Mouse (Mus musculus) Patski (cell line): ENCODE measurements around the gene Olfr731. TPM values are rescaled to one million over a fixed set of nuclear protein-coding genes. Genes with fewer than 3 reads are reported as not detected.

ENCODE experiments used
- ATAC-seq: fragments of 100-300 bp; one replicate; pipeline ENCODE4 v1.8.0; 2021
- CTCF ChIA-PET: fragments of 350-600 bp; sonication (Branson Sonifier 250); formaldehyde crosslinking; loops from one replicate; lab custom pipeline; 2022; ENCODE audit warnings: inconsistent platforms; lab: Charles Lee
- POLR2A ChIA-PET: fragments of 350-600 bp; sonication (Branson Sonifier 250); formaldehyde crosslinking; loops from one replicate; lab custom pipeline; 2022; ENCODE audit warnings: antibody characterized with exemption, inconsistent platforms; lab: Charles Lee
- DNase-seq: peaks from one replicate; pipeline ENCODE4 v3.0.0-alpha.2; 2011; ENCODE audit warnings: low read depth, low spot score
- H3K27me3 ChIP-seq: fragments of 371-371 bp; one replicate; pipeline ENCODE4 v1.5.1; 2021
- CTCF ChIP-seq: fragments of 100-300 bp; IDR thresholded peaks from one replicate; pipeline ENCODE4 v1.5.1; 2021
- in situ Hi-C: fragments of 300-500 bp; cut with MboI; formaldehyde crosslinking; loops from 3 replicates; pipeline ENCODE4 v1.11.1; 2018; ENCODE audit warnings: low pct_unique_long_range_greater_than_20kb, mixed read lengths
- polyA plus RNA-seq: library from polyadenylated mRNA; unstranded; gene quantifications from one replicate; pipeline ENCODE4 v1.2.3, GENCODE M21; 2021

Olfr731 gene
- polyA plus RNA-seq = not detected

GRCm38 (mm10) chr14:50241766-50242165 lies at the start of gene Olfr731:
Olfr731 (minus strand) TSS chr14:50241866.
- in situ Hi-C loops = no loop called here
- POLR2A ChIA-PET = no interaction called here
- no peak for ATAC-seq
- CTCF ChIA-PET = no interaction called here
- no peak for TF ChIP-seq CTCF
- H3K27me3 ChIP-seq = no peaks in the 10 kb centered on the region
- no peak for DNase-seq

DNA sequence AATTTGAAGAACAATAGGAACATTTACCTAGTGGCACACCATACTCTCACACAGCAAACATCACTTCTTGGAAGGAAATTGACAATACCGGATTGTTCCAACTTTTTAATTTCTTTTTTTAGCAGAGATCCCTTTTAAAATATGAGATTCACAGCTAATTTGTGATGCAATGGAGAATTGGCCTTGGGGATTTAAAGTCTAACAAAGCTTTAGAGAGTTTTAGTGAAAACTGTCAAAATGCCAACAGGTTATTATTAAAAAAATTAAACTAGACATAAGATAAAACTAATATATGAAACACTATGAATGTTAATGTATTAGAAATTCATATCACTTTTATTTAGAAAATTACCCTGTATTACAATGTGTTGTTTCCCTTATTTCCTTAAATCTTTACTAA lies 42.4 kb upstream of the Olfr731 start, which contains the start of gene Olfr732:
Olfr732 (minus strand) TSS at position 101 of the 400 bp plus-strand sequence.
- no peaks in the 10 kb centered on the region for H3K27me3 ChIP-seq
- no peak for TF ChIP-seq CTCF
- in situ Hi-C loops = no loop called here
- DNase-seq (no peak), ATAC-seq (no peak)
- ChIA-PET CTCF (no interaction called here), POLR2A (no interaction called here)

- no peak for ATAC-seq
- in situ Hi-C loops = no loop called here
- CTCF ChIA-PET = no interaction called here
- no peak for TF ChIP-seq CTCF
- POLR2A ChIA-PET = no interaction called here
- no peaks in the 10 kb centered on the region for H3K27me3 ChIP-seq
- no peak for DNase-seq
These were observed 53.6 kb downstream of the Olfr731 start, which contains the start of gene Olfr730 for GRCm38 (mm10) chr14:50188098-50188497. Olfr730 (minus strand) TSS chr14:50188198.

Other genes starting within 250 kb of the Olfr731 start
- gene Olfr725, start 201.5 kb downstream of the Olfr731 start, polyA plus RNA-seq = not detected
- not detected for gene Olfr726, start 150.9 kb downstream of the Olfr731 start, polyA plus RNA-seq
- gene Olfr727, start 118.7 kb downstream of the Olfr731 start, polyA plus RNA-seq = not detected
- gene Olfr728, start 99.2 kb downstream of the Olfr731 start, polyA plus RNA-seq = not detected
- not detected for gene Olfr729, start 89.0 kb downstream of the Olfr731 start, polyA plus RNA-seq
- not detected for gene Olfr730, start 53.7 kb downstream of the Olfr731 start, polyA plus RNA-seq
- not detected for gene Olfr732, start 42.3 kb upstream of the Olfr731 start, polyA plus RNA-seq
- gene Olfr733, start 59.7 kb upstream of the Olfr731 start, polyA plus RNA-seq = not detected
- not detected for gene Olfr734, start 84.9 kb upstream of the Olfr731 start, polyA plus RNA-seq
- not detected for gene Olfr735, start 107.0 kb upstream of the Olfr731 start, polyA plus RNA-seq
- not detected for gene Tlr11, start 116.0 kb upstream of the Olfr731 start, polyA plus RNA-seq
- not detected for gene Olfr736, start 139.3 kb upstream of the Olfr731 start, polyA plus RNA-seq
- not detected for gene Olfr738, start 165.7 kb upstream of the Olfr731 start, polyA plus RNA-seq
- gene Olfr739, start 176.8 kb upstream of the Olfr731 start, polyA plus RNA-seq = not detected
- not detected for gene Olfr740, start 203.7 kb upstream of the Olfr731 start, polyA plus RNA-seq
- gene Olfr741, start 230.9 kb upstream of the Olfr731 start, polyA plus RNA-seq = not detected